In genomic region chr10:43467659-43468058, GRCm38 (mm10) we compare ENCODE assay signal across 9 mouse cellular contexts. TPM values are rescaled to one million over a fixed set of nuclear protein-coding genes. Genes with fewer than 3 reads are reported as not detected.
DNase-seq lines count a peak whose midpoint lies in the region; ATAC-seq lines count a peak whose summit lies in the region.
"Had no signal": no experiment of that assay in that cellular context is flagged by ENCODE, and none has a peak within 500 bp of the region (broad histone marks: within the 10 kb centered on the region; RNA-seq: fewer than 3 reads in every experiment).

No protein-coding gene starts in this region.

- H3K27ac ChIP-seq in heart, embryonic 13.5 days (replicated peaks), result no peak overlapping the region
- no peak overlapping the region for H3K27ac ChIP-seq in midbrain, embryonic 15.5 days

- no peaks in the 10 kb centered on the region for H3K36me3 ChIP-seq in heart, embryonic 13.5 days
- no peaks in the 10 kb centered on the region for H3K36me3 ChIP-seq in midbrain, embryonic 15.5 days (replicated peaks)

- H3K4me2 ChIP-seq in heart, embryonic 13.5 days, result peak overlapping the region; percentile 58
- no peak overlapping the region for H3K4me2 ChIP-seq in midbrain, embryonic 15.5 days

- H3K9me3 ChIP-seq in heart, embryonic 13.5 days, result no peaks in the 10 kb centered on the region
- H3K9me3 ChIP-seq in midbrain, embryonic 15.5 days, result no peaks in the 10 kb centered on the region

- no peak for DNase-seq in heart, adult 8-10 months (ENCODE audit: low spot score)
- DNase-seq in thymus, postnatal 0 days (ENCODE audit: low spot score), result peak; percentile 45
- no peak for DNase-seq in thymus, adult 18-20 months
- DNase-seq in liver, result peak; percentile 70
- peak; percentile 47 for DNase-seq in thymus, postnatal 4 days
- DNase-seq in urinary bladder, adult 2 months (ENCODE audit: low spot score), result no peak
- DNase-seq: heart, postnatal 10 days had no signal

- H3K27me3 ChIP-seq in heart, embryonic 13.5 days (replicated peaks), result no peaks in the 10 kb centered on the region
- H3K27me3 ChIP-seq in midbrain, embryonic 15.5 days (replicated peaks), result no peaks in the 10 kb centered on the region

- H3K4me1 ChIP-seq in heart, embryonic 13.5 days, result peaks cover 3% of the 10 kb centered on the region; the same call in 1 of the 2 replicates
- no peaks in the 10 kb centered on the region for H3K4me1 ChIP-seq in midbrain, embryonic 15.5 days

- 0 out of 2 replicates have a peak overlapping the region, but pooled peaks have one; percentile 37 for H3K9ac ChIP-seq in heart, embryonic 13.5 days
- H3K9ac ChIP-seq in midbrain, embryonic 15.5 days, result no peak overlapping the region

- WGBS in heart, embryonic 13.5 days, result 25% methylated on average over 13 of the region's 13 CpGs
- 43% methylated on average over 13 of the region's 13 CpGs for WGBS in midbrain, embryonic 15.5 days

- peak overlapping the region; percentile 26; the same call in 1 of the 2 replicates for H3K4me3 ChIP-seq in heart, embryonic 13.5 days
- no peak overlapping the region for H3K4me3 ChIP-seq in midbrain, embryonic 15.5 days

- ATAC-seq in heart, embryonic 13.5 days (ENCODE audit: extremely low read depth, insufficient number of reproducible peaks, low FRiP score, low TSS enrichment), result no peak
- ATAC-seq in midbrain, embryonic 15.5 days (replicated peaks), result no peak

RNA-seq across cellular contexts. Expression of gene Bend3, which starts 11.0 kb away (rescaled TPM):
- 2.5 and 2.8 TPM in 2 replicates for polyA plus RNA-seq in heart, embryonic 13.5 days (2015; fragmentation: Nextera tagmentation; extraction: Ambion mirVana)
- total RNA-seq in heart, adult 8-10 months (2022), result 1 to 10 TPM; 6.2 to 9.1 (median 6.8) TPM
- 0.90 and 1.2 TPM in 2 replicates for polyA plus RNA-seq in thymus, postnatal 0 days (2015; fragmentation: Nextera tagmentation; extraction: Ambion mirVana)
- 2.9 and 3.5 TPM in 2 replicates for polyA plus RNA-seq in urinary bladder, adult 2 months (2012; rRNA removed)
- polyA plus RNA-seq in midbrain, embryonic 15.5 days (2015; fragmentation: Nextera tagmentation; extraction: Ambion mirVana), result 5.0 and 5.5 TPM in 2 replicates

RNA-seq across cellular contexts. Expression of gene Gm9803, which starts 56.2 kb away (rescaled TPM):
- polyA plus RNA-seq in heart, embryonic 13.5 days (2015; fragmentation: Nextera tagmentation; extraction: Ambion mirVana), result 12.0 and 14.9 TPM in 2 replicates
- total RNA-seq in heart, adult 8-10 months (2022), result 10 to 100 TPM in 1 of 4 experiments, 1 to 10 TPM in 2, not detected in 1; 3.6 to 16.9 (median 7.9) TPM
- 30.6 and 33.2 TPM in 2 replicates for polyA plus RNA-seq in thymus, postnatal 0 days (2015; fragmentation: Nextera tagmentation; extraction: Ambion mirVana)
- polyA plus RNA-seq in urinary bladder, adult 2 months (2012; rRNA removed), result 13.1 and 16.7 TPM in 2 replicates
- 20.2 and 22.7 TPM in 2 replicates for polyA plus RNA-seq in midbrain, embryonic 15.5 days (2015; fragmentation: Nextera tagmentation; extraction: Ambion mirVana)

Comparison
In these comparisons a context has a peak if more than half of its experiments do, and no peak if none do; other contexts are left out.
1. DNase-seq: peak in thymus, postnatal 0 days (single experiment), liver (single experiment) and thymus, postnatal 4 days (single experiment); none in heart, adult 8-10 months (single experiment), thymus, adult 18-20 months (0 of 2) and urinary bladder, adult 2 months (single experiment).